Mouse (Mus musculus) erythroblast, embryonic 14.5 days (primary cell): ENCODE data around the gene Gm48551.

Experiments
- GATA1 ChIP-seq: IDR thresholded peaks from 2 replicates; pipeline ENCODE4 v1.6.1; 2012; ENCODE audit warnings: low read length, inconsistent platforms, mixed read lengths
- TAL1 ChIP-seq: IDR thresholded peaks from 3 replicates; pipeline ENCODE4 v1.6.1; 2012; ENCODE audit warnings: low read length, inconsistent platforms, mixed read lengths

GRCm38 (mm10) chr10:81349961-81350350, 34.3 kb upstream of the Gm48551 start:
- TF ChIP-seq TAL1, result no peak
- no peak for TF ChIP-seq GATA1
